Mouse (Mus musculus) small intestine, adult 2 months (tissue): ENCODE data around the gene Trmt1l. TPM values are rescaled to one million over a fixed set of nuclear protein-coding genes. Genes with fewer than 3 reads are reported as not detected.
A peak's percentile ranks its signal among the peaks of the same experiment; 100 is the strongest.
"Not testable (repeated sequence)": the region's sequence is repeated elsewhere in the genome, so short reads cannot be mapped to it uniquely, and the experiment has no call there.

Experiments used
- H3K27ac ChIP-seq: fragments of 200-500 bp; 2 replicates; pipeline ENCODE4 v1.5.1; 2012; ENCODE audit warnings: low read depth, low read length, control low read depth, inconsistent platforms; ENCODE audit not compliant: insufficient read depth
- H3K27me3 ChIP-seq: fragments of 200-500 bp; 2 replicates; pipeline ENCODE4 v1.6.1; 2012; ENCODE audit warnings: mild to moderate bottlenecking, moderate library complexity, low read length, inconsistent platforms; ENCODE audit not compliant: control insufficient read depth, insufficient read depth
- H3K36me3 ChIP-seq: fragments of 200-500 bp; 2 replicates; pipeline ENCODE4 v1.6.1; 2012; ENCODE audit warnings: mild to moderate bottlenecking, low read length, control low read depth, inconsistent platforms; ENCODE audit not compliant: control insufficient read depth, insufficient read depth
- H3K4me1 ChIP-seq: fragments of 200-500 bp; 2 replicates; pipeline ENCODE4 v1.6.1; 2012; ENCODE audit warnings: low read length, inconsistent platforms, mixed read lengths; ENCODE audit not compliant: control insufficient read depth, insufficient read depth, insufficient read length
- H3K4me3 ChIP-seq: fragments of 200-500 bp; 2 replicates; pipeline ENCODE4 v1.5.1; 2012; ENCODE audit warnings: low read depth, mild to moderate bottlenecking, control low read depth, inconsistent platforms, low read length, moderate library complexity
- CTCF ChIP-seq: fragments of 200-500 bp; IDR thresholded peaks from 2 replicates; pipeline ENCODE4 v1.5.1; 2012; ENCODE audit warnings: low read depth, mild to moderate bottlenecking, control low read depth, inconsistent platforms, low read length, moderate library complexity, mixed read lengths; ENCODE audit not compliant: insufficient replicate concordance, insufficient read length; ENCODE audit errors: extremely low read depth
- POLR2A ChIP-seq: fragments of 200-500 bp; IDR thresholded peaks from 2 replicates; pipeline ENCODE4 v1.6.1; 2012; ENCODE audit warnings: low read depth, mild to moderate bottlenecking, control low read depth, inconsistent platforms, low read length, moderate library complexity
- WGBS: fragments of 180-500 bp; shearing (Covaris S2); methylation state at CpG from one replicate; pipeline ENCODE4 v1.1.7; 2018; 5-methylcytosine and 5-hydroxymethylcytosine counted together
- polyA plus RNA-seq: library from polyadenylated mRNA; depleted of rRNA; stranded (reverse); fragments of >200 nt; gene quantifications from 2 replicates; pipeline ENCODE4 v1.2.3, GENCODE M21; 2012

The Trmt1l gene
- polyA plus RNA-seq, 1 experiment: 15.7 TPM

DNA sequence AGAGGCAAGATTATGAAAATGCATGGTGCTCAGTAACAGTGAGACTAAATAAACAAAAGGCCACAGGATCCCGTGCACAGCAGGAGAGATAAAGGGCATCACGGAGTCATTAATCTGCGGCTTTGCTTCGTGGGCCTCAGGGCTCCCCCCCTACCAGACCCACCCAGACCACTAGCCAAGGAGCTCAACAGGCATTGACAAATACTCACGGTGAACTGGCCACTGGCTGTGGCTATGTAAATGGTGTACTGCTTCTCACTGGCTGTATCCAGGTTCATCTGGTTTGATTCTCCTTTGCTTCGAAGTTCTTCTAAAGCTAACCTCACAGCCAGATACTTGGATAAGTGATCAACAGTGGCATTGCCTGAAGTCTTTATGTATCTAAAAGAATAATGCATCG, 43.1 kb downstream of the Trmt1l start:
- 79% methylated on average over 7 of the region's 7 CpGs for WGBS
- H3K36me3 ChIP-seq: peaks cover 33% of the 10 kb centered on the region
- no peaks in the 10 kb centered on the region for H3K27me3 ChIP-seq
- H3K4me1 ChIP-seq: no peaks in the 10 kb centered on the region
- TF ChIP-seq CTCF (no peak), POLR2A (no peak)
- no peak overlapping the region for H3K4me3 ChIP-seq
- no peak overlapping the region for H3K27ac ChIP-seq

DNA sequence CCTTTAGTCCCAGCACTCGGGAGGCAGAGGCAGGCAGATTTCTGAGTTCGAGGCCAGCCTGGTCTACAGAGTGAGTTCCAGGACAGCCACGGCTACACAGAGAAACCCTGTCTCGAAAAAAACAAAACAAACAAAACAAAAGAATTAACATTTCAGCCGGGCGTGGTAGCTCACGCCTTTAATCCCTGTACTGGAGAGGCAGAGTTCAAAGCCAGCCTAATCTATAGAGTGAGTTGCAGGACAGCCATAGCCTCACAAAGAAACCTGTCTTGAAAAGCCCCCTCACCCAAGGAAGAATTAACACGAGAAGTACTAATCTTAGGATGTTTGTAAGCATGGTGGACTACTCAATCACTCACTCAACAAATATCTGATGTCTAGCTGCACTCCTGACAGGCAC, 44.0 kb downstream of the Trmt1l start:
- H3K27ac ChIP-seq, H3K4me3 ChIP-seq, H3K27me3 ChIP-seq, H3K4me1 ChIP-seq: not testable (repeated sequence)
- WGBS: 91% methylated on average over 8 of the region's 8 CpGs
- H3K36me3 ChIP-seq: peaks cover 38% of the 10 kb centered on the region

- Histone ChIP-seq H3K36me3 (peaks cover 4% of the 10 kb centered on the region; the same call in 1 of the 2 replicates), H3K27me3 (no peaks in the 10 kb centered on the region), H3K4me1 (no peaks in the 10 kb centered on the region), H3K4me3 (no peak overlapping the region), H3K27ac (no peak overlapping the region)
- WGBS: 98% methylated on average over 1 of the region's 1 CpGs
- TF ChIP-seq POLR2A (no peak), CTCF (no peak)
These were observed 54.2 kb downstream of the Trmt1l start for GRCm38 (mm10) chr1:151482497-151482896.

DNA sequence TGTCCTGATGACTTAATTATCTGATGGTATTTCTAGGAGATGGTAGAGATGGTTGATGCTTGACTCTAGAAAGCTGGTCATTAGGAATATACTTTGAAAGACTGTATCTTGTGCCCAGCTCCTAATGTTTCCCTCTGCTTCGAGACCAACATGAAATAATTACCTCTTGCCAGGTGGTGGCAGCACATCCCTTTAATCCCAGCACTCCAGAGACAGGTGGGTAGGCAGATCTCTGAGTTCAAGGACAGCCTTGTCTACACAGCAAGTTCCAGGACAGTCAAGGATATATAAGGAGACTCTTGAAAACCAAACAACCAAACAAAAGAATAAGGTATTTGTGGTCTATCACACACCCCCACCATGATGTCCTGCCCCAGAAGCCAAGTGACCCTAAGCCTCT, 55.2 kb downstream of the Trmt1l start:
- TF ChIP-seq POLR2A (no peak), CTCF (peak; percentile 19; the same call in 1 of the 2 replicates)
- Histone ChIP-seq H3K4me1 (no peaks in the 10 kb centered on the region), H3K4me3 (no peak overlapping the region), H3K36me3 (no peaks in the 10 kb centered on the region), H3K27me3 (no peaks in the 10 kb centered on the region), H3K27ac (no peak overlapping the region)
- 47% methylated on average over 1 of the region's 1 CpGs for WGBS

- Histone ChIP-seq H3K27me3 (no peaks in the 10 kb centered on the region), H3K36me3 (no peaks in the 10 kb centered on the region), H3K4me3 (no peak overlapping the region), H3K4me1 (no peaks in the 10 kb centered on the region), H3K27ac (no peak overlapping the region)
- 92% methylated on average over 5 of the region's 5 CpGs for WGBS
- no peak for TF ChIP-seq CTCF
- no peak for TF ChIP-seq POLR2A
These were observed 56.4 kb downstream of the Trmt1l start for GRCm38 (mm10) chr1:151484754-151485153.

DNA sequence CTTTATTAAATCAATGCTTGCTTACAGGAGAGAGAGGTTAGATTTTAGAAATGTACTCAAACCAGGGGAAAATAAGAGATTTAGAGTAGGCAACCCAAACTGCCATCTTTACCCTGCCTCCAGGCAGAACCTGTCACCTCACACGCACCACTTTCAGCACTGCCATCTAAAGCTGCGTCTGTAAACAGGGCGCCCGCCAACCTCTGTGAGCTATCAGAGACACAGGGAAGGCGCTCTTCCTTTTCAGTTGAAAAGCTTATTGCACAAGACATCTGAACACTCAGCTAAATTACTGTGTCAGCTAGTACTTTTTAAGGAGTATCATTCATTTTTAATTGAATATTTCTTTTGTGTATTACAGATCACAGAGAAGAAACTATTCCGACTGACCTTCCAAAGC, 61.5 kb downstream of the Trmt1l start:
- H3K27ac ChIP-seq: no peak overlapping the region
- TF ChIP-seq POLR2A (no peak), CTCF (no peak)
- H3K36me3 ChIP-seq: no peaks in the 10 kb centered on the region
- H3K27me3 ChIP-seq: no peaks in the 10 kb centered on the region
- H3K4me1 ChIP-seq: no peaks in the 10 kb centered on the region
- 80% methylated on average over 6 of the region's 6 CpGs for WGBS
- no peak overlapping the region for H3K4me3 ChIP-seq

DNA sequence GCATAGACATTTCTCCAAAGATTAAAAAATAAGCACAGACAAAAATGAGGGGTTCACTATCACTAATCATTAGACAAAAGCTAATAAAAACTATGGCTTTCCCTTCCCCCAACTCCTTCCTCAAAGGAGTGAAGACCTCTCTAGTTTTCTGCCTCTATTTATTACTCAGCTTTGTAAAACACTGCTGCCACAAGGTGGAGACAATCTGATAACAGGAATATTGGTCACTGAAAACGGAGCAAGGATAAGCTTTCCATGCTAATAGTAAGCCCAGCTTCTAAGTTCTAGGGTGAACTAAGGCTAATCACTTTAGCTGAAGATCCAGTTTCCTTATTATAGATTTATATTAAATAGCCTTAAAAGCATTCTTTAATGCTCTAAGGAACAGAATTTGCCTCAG, 64.1 kb downstream of the Trmt1l start:
- no peaks in the 10 kb centered on the region for H3K4me1 ChIP-seq
- H3K27me3 ChIP-seq: no peaks in the 10 kb centered on the region
- WGBS: 11% methylated on average over 1 of the region's 1 CpGs
- H3K36me3 ChIP-seq: no peaks in the 10 kb centered on the region
- H3K4me3 ChIP-seq: no peak overlapping the region
- H3K27ac ChIP-seq: no peak overlapping the region
- TF ChIP-seq POLR2A: no peak
- TF ChIP-seq CTCF: no peak

DNA sequence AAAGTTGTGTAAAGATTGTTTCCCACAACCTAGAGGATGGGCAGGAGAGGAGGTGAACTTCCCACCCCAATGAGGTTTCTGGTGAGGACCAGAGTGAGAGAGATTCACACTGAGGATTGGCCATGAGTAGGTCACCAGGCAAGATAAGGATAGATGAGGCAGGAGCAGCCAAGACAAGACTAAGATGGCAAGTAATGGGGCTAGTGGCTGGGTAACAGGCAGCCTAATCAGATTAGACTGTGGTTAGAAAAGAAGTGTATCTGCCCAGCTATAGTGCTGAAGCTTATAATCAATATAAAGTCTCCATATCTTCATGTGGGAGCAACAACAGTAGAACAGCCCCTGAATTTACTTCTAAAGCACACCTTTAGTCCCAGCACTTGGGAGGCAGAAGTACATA, 65.5 kb downstream of the Trmt1l start:
- no peak overlapping the region for H3K27ac ChIP-seq
- TF ChIP-seq POLR2A (no peak), CTCF (no peak)

More for the DNA sequence above, 65.5 kb downstream of the Trmt1l start:
- H3K36me3 ChIP-seq: no peaks in the 10 kb centered on the region
- no peak overlapping the region for H3K4me3 ChIP-seq
- no peaks in the 10 kb centered on the region for H3K4me1 ChIP-seq
- H3K27me3 ChIP-seq: no peaks in the 10 kb centered on the region
